Mouse (Mus musculus) layer of hippocampus, adult 9-11 months (tissue): ENCODE measurements around the gene Cdsn.

Experiments used
- DNase-seq: peaks from one replicate; pipeline ENCODE4 v3.0.0; 2022

Cdsn gene

GRCm38 (mm10) chr17:35537421-35537820 lies 14.5 kb upstream of the Cdsn start:
- DNase-seq, result no peak

GRCm38 (mm10) chr17:35538476-35538875 lies 13.5 kb upstream of the Cdsn start:
- no peak for DNase-seq

GRCm38 (mm10) chr17:35539540-35539939 lies 12.4 kb upstream of the Cdsn start:
- DNase-seq, result no peak

GRCm38 (mm10) chr17:35542761-35543411 lies 9.0 kb upstream of the Cdsn start:
- DNase-seq, result peak; percentile 23

GRCm38 (mm10) chr17:35543412-35543861 lies 8.5 kb upstream of the Cdsn start:
- DNase-seq, result no peak

GRCm38 (mm10) chr17:35544001-35544400 lies 7.9 kb upstream of the Cdsn start:
- DNase-seq, result no peak

GRCm38 (mm10) chr17:35544680-35545079 lies 7.2 kb upstream of the Cdsn start:
- no peak for DNase-seq

GRCm38 (mm10) chr17:35547465-35547864 lies 4.5 kb upstream of the Cdsn start:
- no peak for DNase-seq

GRCm38 (mm10) chr17:35548636-35549035 lies 3.3 kb upstream of the Cdsn start:
- DNase-seq, result no peak

GRCm38 (mm10) chr17:35549437-35550142 lies 2.3 kb upstream of the Cdsn start:
- peak; percentile 69 for DNase-seq

GRCm38 (mm10) chr17:35550143-35550494 lies 1.8 kb upstream of the Cdsn start:
- no peak for DNase-seq

- DNase-seq, result no peak
These were observed 1.1 kb upstream of the Cdsn start for GRCm38 (mm10) chr17:35550871-35551270.

GRCm38 (mm10) chr17:35554321-35554720 lies 2.4 kb downstream of the Cdsn start:
- DNase-seq, result no peak

- DNase-seq, result no peak
These were observed 3.0 kb downstream of the Cdsn start for GRCm38 (mm10) chr17:35554761-35555397.

GRCm38 (mm10) chr17:35556186-35556765 lies 4.3 kb downstream of the Cdsn start:
- no peak for DNase-seq

- no peak for DNase-seq
These were observed 4.9 kb downstream of the Cdsn start for GRCm38 (mm10) chr17:35556812-35557211.

GRCm38 (mm10) chr17:35557351-35557750 lies 5.4 kb downstream of the Cdsn start:
- DNase-seq, result no peak

GRCm38 (mm10) chr17:35558216-35558615 lies 6.3 kb downstream of the Cdsn start:
- no peak for DNase-seq

- no peak for DNase-seq
These were observed 15.2 kb downstream of the Cdsn start, which contains the start of gene 2300002M23Rik for GRCm38 (mm10) chr17:35567150-35567549. Gene 2300002M23Rik (plus strand): TSS chr17:35567450.

- no peak for DNase-seq
These were observed 15.8 kb downstream of the Cdsn start for GRCm38 (mm10) chr17:35567767-35568166.

- DNase-seq, result no peak
These were observed 17.4 kb downstream of the Cdsn start for GRCm38 (mm10) chr17:35569091-35569944.

- DNase-seq, result no peak
These were observed 18.9 kb downstream of the Cdsn start for GRCm38 (mm10) chr17:35570836-35571235.

- no peak for DNase-seq
These were observed 19.5 kb downstream of the Cdsn start for GRCm38 (mm10) chr17:35571477-35571876.
